Mouse (Mus musculus) ES-Bruce4 (cell line): ENCODE results near the gene Dcaf10.

Experiments
- CTCF ChIP-seq: IDR thresholded peaks from one replicate; pipeline ENCODE4 v1.8.1; 2011; ENCODE audit warnings: low read depth, low read length
- POLR2A ChIP-seq: IDR thresholded peaks from one replicate; pipeline ENCODE4 v1.8.1; 2011; ENCODE audit warnings: low read length; ENCODE audit not compliant: insufficient read depth

- TF ChIP-seq CTCF (peak; percentile 79), POLR2A (no peak)
Observed at GRCm38 (mm10) chr4:45426724-45427457, 85.0 kb downstream of the Dcaf10 start.
